Mouse (Mus musculus): ENCODE data around the gene Irf8.

DNA sequence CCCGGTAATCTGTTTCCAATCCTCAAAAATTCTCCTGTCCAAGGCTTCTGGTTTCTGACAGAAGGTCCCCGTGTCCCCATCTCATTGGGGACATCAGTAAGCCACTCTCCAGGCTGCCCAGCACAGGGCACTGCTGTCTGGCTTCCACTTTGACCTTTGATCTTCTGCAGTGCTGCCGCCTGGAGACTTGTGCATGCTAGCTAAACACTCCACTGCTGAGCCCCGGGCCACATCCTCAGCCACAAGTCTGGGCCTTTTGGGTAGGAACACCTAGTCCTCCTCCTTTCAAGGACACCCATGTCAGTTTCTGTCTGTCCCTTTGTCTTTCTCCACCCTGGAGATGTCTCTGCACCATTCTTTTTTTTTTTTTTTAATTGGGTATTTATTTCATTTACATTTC is 43.2 kb upstream of the Irf8 start:
- TF ChIP-seq CTCF (IDR thresholded peaks at IDR 0.05; ENCODE audit: borderline replicate concordance, control insufficient read depth, extremely low read depth, insufficient read depth, low read length, poor library complexity) (no peak), POLR2A (IDR thresholded peaks at IDR 0.05; ENCODE audit: control insufficient read depth, extremely low read depth, insufficient read depth, low read length, poor library complexity) (no peak)
